Mouse (Mus musculus) embryonic facial prominence, embryonic 13.5 days (tissue): ENCODE measurements around the gene Atxn7l1. TPM values are rescaled to one million over a fixed set of nuclear protein-coding genes. Genes with fewer than 3 reads are reported as not detected.

Experiments used
- ATAC-seq: fragments of 200-750 bp; cut with Nextera tagmentation; 2 replicates; pipeline ENCODE4 v1.8.0; 2017; ENCODE audit warnings: low read depth; ENCODE audit not compliant: insufficient number of reproducible peaks, insufficient read depth, low FRiP score, low TSS enrichment
- H3K27ac ChIP-seq: fragments of 300-500 bp; sonication (generic); 2 replicates; pipeline ENCODE4 v1.5.1; 2015; ENCODE audit warnings: moderate library complexity, mild to moderate bottlenecking, inconsistent platforms
- H3K27me3 ChIP-seq: fragments of 300-500 bp; sonication (generic); 2 replicates; pipeline ENCODE4 v1.6.1; 2015; ENCODE audit warnings: mild to moderate bottlenecking, inconsistent platforms
- H3K36me3 ChIP-seq: fragments of 300-500 bp; sonication (generic); 2 replicates; pipeline ENCODE4 v1.6.1; 2015; ENCODE audit warnings: mild to moderate bottlenecking, inconsistent platforms
- H3K4me1 ChIP-seq: fragments of 300-500 bp; sonication (generic); 2 replicates; pipeline ENCODE4 v1.6.1; 2015; ENCODE audit warnings: inconsistent platforms
- H3K4me2 ChIP-seq: fragments of 300-500 bp; sonication (generic); 2 replicates; pipeline ENCODE4 v1.6.1; 2015; ENCODE audit warnings: moderate library complexity, mild to moderate bottlenecking, inconsistent platforms
- H3K4me3 ChIP-seq: fragments of 300-500 bp; sonication (generic); 2 replicates; pipeline ENCODE4 v1.5.1; 2015; ENCODE audit warnings: mild to moderate bottlenecking, inconsistent platforms
- H3K9ac ChIP-seq: fragments of 300-500 bp; sonication (generic); 2 replicates; pipeline ENCODE4 v1.6.1; 2015; ENCODE audit warnings: mild to moderate bottlenecking, inconsistent platforms
- H3K9me3 ChIP-seq: fragments of 300-500 bp; sonication (generic); 2 replicates; pipeline ENCODE4 v1.6.1; 2016; ENCODE audit warnings: inconsistent platforms
- WGBS: fragments of 180-500 bp; shearing (Covaris S2); methylation state at CpG from one replicate; pipeline ENCODE4 v1.1.7; 2015; ENCODE audit warnings: mixed read lengths; 5-methylcytosine and 5-hydroxymethylcytosine counted together
- polyA plus RNA-seq: library from polyadenylated mRNA; unstranded; fragments of >200 nt; fragmentation: Nextera tagmentation; extraction: Ambion mirVana; gene quantifications from 2 replicates; pipeline ENCODE4 v1.2.1, GENCODE M21; 2015

The Atxn7l1 gene
- polyA plus RNA-seq, 1 experiment from 2014 or later: 16.4 TPM

GRCm38 (mm10) chr12:33403265-33403693 lies 255.8 kb downstream of the Atxn7l1 start:
- Histone ChIP-seq H3K4me2 (no peak overlapping the region), H3K9me3 (no peaks in the 10 kb centered on the region), H3K36me3 (no peaks in the 10 kb centered on the region), H3K27me3 (no peaks in the 10 kb centered on the region), H3K27ac (no peak overlapping the region), H3K9ac (no peak overlapping the region), H3K4me3 (no peak overlapping the region), H3K4me1 (no peaks in the 10 kb centered on the region)
- WGBS: 17% methylated on average over 7 of the region's 7 CpGs
- no peak for ATAC-seq

GRCm38 (mm10) chr12:33404996-33405395 lies 257.5 kb downstream of the Atxn7l1 start:
- H3K4me2 ChIP-seq: no peak overlapping the region
- no peak for ATAC-seq
- no peaks in the 10 kb centered on the region for H3K4me1 ChIP-seq
- H3K36me3 ChIP-seq: no peaks in the 10 kb centered on the region
- no peak overlapping the region for H3K27ac ChIP-seq
- no peaks in the 10 kb centered on the region for H3K27me3 ChIP-seq
- no peak overlapping the region for H3K4me3 ChIP-seq
- WGBS: 60% methylated on average over 5 of the region's 5 CpGs
- H3K9ac ChIP-seq: no peak overlapping the region
- no peaks in the 10 kb centered on the region for H3K9me3 ChIP-seq

- 33% methylated on average over 6 of the region's 6 CpGs for WGBS
- H3K4me2 ChIP-seq: no peak overlapping the region
- no peak for ATAC-seq
- no peaks in the 10 kb centered on the region for H3K27me3 ChIP-seq
- no peaks in the 10 kb centered on the region for H3K9me3 ChIP-seq
- no peak overlapping the region for H3K9ac ChIP-seq
- no peaks in the 10 kb centered on the region for H3K36me3 ChIP-seq
- no peak overlapping the region for H3K27ac ChIP-seq
- H3K4me1 ChIP-seq: no peaks in the 10 kb centered on the region
- H3K4me3 ChIP-seq: no peak overlapping the region
Measured at GRCm38 (mm10) chr12:33405398-33406026, 258.0 kb downstream of the Atxn7l1 start.

- H3K27ac ChIP-seq: no peak overlapping the region
- no peak for ATAC-seq
- H3K4me1 ChIP-seq: no peaks in the 10 kb centered on the region
- H3K9me3 ChIP-seq: no peaks in the 10 kb centered on the region
- no peak overlapping the region for H3K4me3 ChIP-seq
- no peaks in the 10 kb centered on the region for H3K36me3 ChIP-seq
- H3K27me3 ChIP-seq: no peaks in the 10 kb centered on the region
- H3K4me2 ChIP-seq: no peak overlapping the region
- WGBS: 53% methylated on average over 6 of the region's 6 CpGs
- H3K9ac ChIP-seq: no peak overlapping the region
Measured at GRCm38 (mm10) chr12:33411580-33412151, 264.2 kb downstream of the Atxn7l1 start.

Other genes with a start within 250 kb of the Atxn7l1 start
- gene Sypl, start 193.8 kb upstream of the Atxn7l1 start, polyA plus RNA-seq: 78.6 and 82.2 TPM in 2 replicates
- gene Cdhr3, start 54.8 kb upstream of the Atxn7l1 start, polyA plus RNA-seq: not detected in 2 replicates
- 0.56 and 0.87 TPM in 2 replicates for gene Efcab10, start 247.2 kb downstream of the Atxn7l1 start, polyA plus RNA-seq